Mouse (Mus musculus) liver, adult (tissue): Measurements from ENCODE around the gene Riox2.

ENCODE experiments used
- GATA4 ChIP-seq: IDR thresholded peaks from 2 replicates; pipeline ENCODE4 v1.6.1; 2014; ENCODE audit warnings: mild to moderate bottlenecking, low read length; ENCODE audit not compliant: insufficient replicate concordance

The Riox2 gene

GRCm38 (mm10) chr16:59471637-59472278 is at the start of gene Riox2:
TSS of gene Riox2 (plus strand) at chr16:59471775.
- TF ChIP-seq GATA4 = no peak

- TF ChIP-seq GATA4 = no peak
Observed at GRCm38 (mm10) chr16:59427960-59428359, 43.6 kb upstream of the Riox2 start.

GRCm38 (mm10) chr16:59433181-59433580 is 38.4 kb upstream of the Riox2 start:
- TF ChIP-seq GATA4 = no peak

GRCm38 (mm10) chr16:59444880-59445559 is 26.6 kb upstream of the Riox2 start:
- no peak for TF ChIP-seq GATA4

- no peak for TF ChIP-seq GATA4
Observed at GRCm38 (mm10) chr16:59448181-59448580, 23.4 kb upstream of the Riox2 start.

- no peak for TF ChIP-seq GATA4
Observed at GRCm38 (mm10) chr16:59449092-59449491, 22.5 kb upstream of the Riox2 start.

GRCm38 (mm10) chr16:59451813-59452212 is 19.8 kb upstream of the Riox2 start:
- no peak for TF ChIP-seq GATA4

GRCm38 (mm10) chr16:59463567-59463966 is 8.0 kb upstream of the Riox2 start:
- no peak for TF ChIP-seq GATA4

- TF ChIP-seq GATA4 = no peak
Observed at GRCm38 (mm10) chr16:59463973-59464372, 7.6 kb upstream of the Riox2 start.

GRCm38 (mm10) chr16:59469846-59470245 is 1.7 kb upstream of the Riox2 start:
- TF ChIP-seq GATA4 = no peak

- no peak for TF ChIP-seq GATA4
Observed at GRCm38 (mm10) chr16:59472546-59472945, 971 bp downstream of the Riox2 start.

- TF ChIP-seq GATA4 = no peak
Observed at GRCm38 (mm10) chr16:59474788-59475187, 3.2 kb downstream of the Riox2 start.

- TF ChIP-seq GATA4 = no peak
Observed at GRCm38 (mm10) chr16:59477955-59478354, 6.4 kb downstream of the Riox2 start.

- TF ChIP-seq GATA4 = no peak
Observed at GRCm38 (mm10) chr16:59487239-59487638, 15.7 kb downstream of the Riox2 start.

GRCm38 (mm10) chr16:59487975-59488548 is 16.5 kb downstream of the Riox2 start:
- no peak for TF ChIP-seq GATA4

GRCm38 (mm10) chr16:59493199-59493598 is 21.6 kb downstream of the Riox2 start:
- no peak for TF ChIP-seq GATA4
